Mouse (Mus musculus) midbrain, embryonic 11.5 days (tissue): ENCODE measurements at regions not wholly inside any gene's neighbourhood (a gene's known extent, or its start where the extent isn't known, plus 50 kb on each side); places are given as distances from the start of the nearest gene placed in this dataset.
"Not testable (repeated sequence)": the region's sequence is repeated elsewhere in the genome, so short reads cannot be mapped to it uniquely, and the experiment has no call there.

ENCODE experiments used
- ATAC-seq: fragments of 200-750 bp; cut with Nextera tagmentation; 2 replicates; pipeline ENCODE4 v1.8.0; 2017; ENCODE audit warnings: moderate TSS enrichment, moderate library complexity; ENCODE audit not compliant: low FRiP score
- DNase-seq: peaks from one replicate; pipeline ENCODE4 v3.0.0; 2015; ENCODE audit warnings: low spot score; ENCODE audit errors: missing footprints
- H3K27ac ChIP-seq: fragments of 300-500 bp; sonication (generic); 2 replicates; pipeline ENCODE4 v1.5.1; 2014; ENCODE audit warnings: low read depth, low read length
- H3K27me3 ChIP-seq: fragments of 300-500 bp; sonication (generic); 2 replicates; pipeline ENCODE4 v1.6.1; 2014; ENCODE audit warnings: mild to moderate bottlenecking, low read length, moderate library complexity, mixed read lengths; ENCODE audit not compliant: control insufficient read depth, insufficient read depth
- H3K36me3 ChIP-seq: fragments of 300-500 bp; sonication (generic); 2 replicates; pipeline ENCODE4 v1.6.1; 2014; ENCODE audit warnings: mild to moderate bottlenecking, low read length, moderate library complexity, mixed read lengths; ENCODE audit not compliant: control insufficient read depth, insufficient read depth
- H3K4me1 ChIP-seq: fragments of 300-500 bp; sonication (generic); 2 replicates; pipeline ENCODE4 v1.6.1; 2014; ENCODE audit warnings: low read length; ENCODE audit not compliant: control insufficient read depth, insufficient read depth
- H3K4me2 ChIP-seq: fragments of 300-500 bp; sonication (generic); 2 replicates; pipeline ENCODE4 v1.6.1; 2014; ENCODE audit warnings: mild to moderate bottlenecking, moderate library complexity
- H3K4me3 ChIP-seq: fragments of 300-500 bp; sonication (generic); 2 replicates; pipeline ENCODE4 v1.5.1; 2014; ENCODE audit warnings: low read depth, low read length
- H3K9ac ChIP-seq: fragments of 300-500 bp; sonication (generic); 2 replicates; pipeline ENCODE4 v1.6.1; 2014; ENCODE audit warnings: low read length
- H3K9me3 ChIP-seq: fragments of 300-500 bp; sonication (generic); 2 replicates; pipeline ENCODE4 v1.6.1; 2016; ENCODE audit warnings: low read length; ENCODE audit not compliant: control insufficient read depth
- WGBS: fragments of 180-500 bp; shearing (Covaris S2); extraction: QIAGEN DNeasy Blood & Tissue Kit; methylation state at CpG from one replicate; pipeline ENCODE4 v1.1.7; 2014; 5-methylcytosine and 5-hydroxymethylcytosine counted together

DNA sequence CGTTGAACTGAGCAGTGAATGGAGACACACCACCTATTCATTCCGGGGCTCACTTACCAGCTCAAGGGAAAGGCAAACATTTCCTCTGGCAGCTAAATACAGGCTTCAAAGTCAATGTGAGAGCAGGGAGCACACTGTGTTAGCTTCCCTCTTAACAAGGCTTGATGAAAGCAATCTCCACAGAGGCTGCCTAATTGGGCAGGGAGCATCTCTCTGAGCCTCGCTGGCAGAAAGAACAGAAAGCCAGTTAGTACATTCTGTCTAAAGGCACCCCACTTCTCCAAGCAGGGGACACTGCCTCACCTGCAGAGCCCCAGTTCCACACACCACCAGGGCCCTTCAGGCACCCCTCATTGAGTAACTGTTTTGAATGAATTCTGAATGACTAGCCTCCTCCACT is 488.8 kb upstream of the Jmjd1c start:
- Histone ChIP-seq H3K4me2 (no peak overlapping the region), H3K9ac (no peak overlapping the region), H3K4me1 (no peaks in the 10 kb centered on the region), H3K36me3 (no peaks in the 10 kb centered on the region), H3K27me3 (no peaks in the 10 kb centered on the region), H3K4me3 (no peak overlapping the region), H3K27ac (no peak overlapping the region), H3K9me3 (no peaks in the 10 kb centered on the region)
- DNase-seq (no peak), ATAC-seq (no peak)
- WGBS: 81% methylated on average over 3 of the region's 3 CpGs

DNA sequence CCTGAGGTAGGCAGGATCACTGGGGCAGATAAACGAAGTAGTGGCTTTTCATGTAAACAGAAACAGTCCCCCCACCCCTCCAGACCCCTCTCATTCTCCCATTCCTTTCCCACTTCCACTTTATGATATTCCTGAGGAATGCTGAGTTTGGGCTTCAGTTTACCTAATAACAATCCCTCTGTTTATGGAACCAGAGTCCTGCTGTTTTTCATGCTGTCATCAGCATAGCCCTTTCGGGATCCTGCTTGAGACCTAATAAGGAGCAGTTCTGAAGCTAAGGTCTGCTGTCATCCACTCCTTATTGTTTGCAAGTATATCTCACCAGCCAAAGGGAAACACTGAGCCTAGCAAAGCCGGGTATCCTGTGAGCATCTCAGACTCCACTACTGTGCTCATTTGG is 479.6 kb upstream of the Jmjd1c start:
- Histone ChIP-seq H3K9ac (no peak overlapping the region), H3K27me3 (no peaks in the 10 kb centered on the region), H3K27ac (no peak overlapping the region), H3K4me1 (no peaks in the 10 kb centered on the region), H3K4me3 (no peak overlapping the region), H3K4me2 (no peak overlapping the region), H3K9me3 (no peaks in the 10 kb centered on the region), H3K36me3 (no peaks in the 10 kb centered on the region)
- no peak for DNase-seq
- 80% methylated on average over 3 of the region's 3 CpGs for WGBS
- no peak for ATAC-seq

DNA sequence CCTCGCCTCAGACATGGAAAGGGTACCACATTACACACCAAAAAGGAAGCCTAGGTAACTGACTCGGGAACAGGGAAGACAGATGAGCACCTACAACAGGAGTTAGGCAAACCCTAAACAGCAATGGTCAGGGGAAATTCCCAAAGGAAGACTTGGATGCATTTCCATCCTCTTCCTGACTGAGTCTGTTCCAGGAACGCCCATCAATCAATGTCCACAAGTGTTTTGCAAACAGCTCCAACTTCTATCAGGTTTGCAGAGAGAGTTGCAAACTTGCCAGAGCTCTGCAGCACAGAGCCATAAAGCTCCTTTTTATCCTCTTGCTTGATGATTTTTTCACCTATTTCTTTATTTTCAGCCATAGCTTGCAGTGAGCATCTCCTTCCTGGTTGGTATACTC is 464.9 kb upstream of the Jmjd1c start:
- Histone ChIP-seq H3K4me2 (no peak overlapping the region), H3K36me3 (no peaks in the 10 kb centered on the region), H3K27ac (no peak overlapping the region), H3K4me1 (no peaks in the 10 kb centered on the region), H3K4me3 (no peak overlapping the region), H3K9ac (no peak overlapping the region), H3K9me3 (no peaks in the 10 kb centered on the region), H3K27me3 (no peaks in the 10 kb centered on the region)
- ATAC-seq (no peak), DNase-seq (no peak)
- 89% methylated on average over 3 of the region's 3 CpGs for WGBS

DNA sequence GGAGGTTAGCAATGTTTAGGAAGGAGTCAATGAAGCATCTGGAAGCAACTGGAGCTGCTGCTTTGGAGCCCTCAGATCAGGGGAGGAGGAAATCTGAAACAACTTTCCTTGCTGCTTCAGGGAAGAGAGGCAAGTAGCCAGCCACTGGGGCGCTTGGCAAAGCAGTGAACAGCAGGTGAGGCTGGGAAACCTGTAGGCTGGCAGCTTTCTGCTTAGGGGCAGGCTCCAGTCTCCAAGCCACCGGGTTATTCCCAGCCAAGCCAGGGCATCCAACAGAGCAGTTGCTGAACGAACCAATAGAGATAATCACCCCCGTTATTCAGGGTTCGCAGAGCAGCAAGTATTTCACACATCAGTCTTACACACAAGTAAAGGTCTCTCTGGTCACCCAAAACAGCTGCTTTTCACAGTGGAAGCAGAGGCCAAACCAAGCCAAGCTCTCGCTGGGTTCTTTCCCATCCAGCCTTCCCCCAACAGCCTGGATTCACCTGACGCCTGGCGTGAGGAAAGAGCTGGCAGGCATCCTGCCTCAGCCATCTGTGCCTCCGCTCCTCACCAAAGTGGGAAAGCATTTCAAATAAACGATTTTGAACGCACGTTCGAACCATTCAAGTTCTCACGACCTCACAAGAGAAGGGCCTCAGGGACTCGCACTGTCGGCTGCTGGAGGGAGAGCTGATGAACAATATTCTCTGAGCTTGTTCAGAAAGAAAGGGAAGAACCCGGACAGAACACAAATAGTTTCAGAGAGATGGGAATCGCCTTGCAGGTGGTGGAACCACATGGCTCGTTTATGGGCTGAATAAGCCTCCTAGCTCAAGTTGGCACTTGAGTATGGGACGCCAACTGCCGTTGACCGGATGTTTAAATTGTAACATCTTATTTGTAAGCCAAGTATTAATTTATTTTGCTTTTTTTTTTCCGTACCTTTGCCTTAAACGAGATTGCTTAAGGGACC is 454.8 kb upstream of the Jmjd1c start:
- Histone ChIP-seq H3K4me1 (no peaks in the 10 kb centered on the region), H3K9me3 (no peaks in the 10 kb centered on the region), H3K27me3 (no peaks in the 10 kb centered on the region), H3K27ac (no peak overlapping the region), H3K4me3 (no peak overlapping the region), H3K9ac (no peak overlapping the region), H3K4me2 (no peak overlapping the region), H3K36me3 (no peaks in the 10 kb centered on the region)
- DNase-seq: no peak
- no peak for ATAC-seq
- 67% methylated on average over 24 of the region's 24 CpGs for WGBS

DNA sequence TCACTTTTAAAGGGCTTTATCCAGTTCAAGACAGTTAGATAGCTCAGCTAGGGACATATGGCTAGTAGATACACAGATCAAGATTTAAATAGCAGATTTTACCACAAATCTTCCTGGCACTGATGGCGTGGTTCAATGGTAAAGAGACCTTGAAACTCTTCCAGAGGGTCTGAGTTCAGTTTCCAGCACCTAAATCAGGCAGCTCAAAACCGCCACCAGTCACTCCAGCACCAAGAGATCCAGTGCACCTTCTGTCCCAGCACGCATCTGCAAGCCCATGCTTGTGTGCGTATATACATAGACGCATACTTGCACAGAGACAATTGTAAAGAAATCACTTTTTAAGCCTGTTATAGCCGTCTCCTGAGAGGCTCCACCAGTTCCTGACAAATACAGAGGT is 454.0 kb upstream of the Jmjd1c start:
- H3K36me3 ChIP-seq: no peaks in the 10 kb centered on the region
- 92% methylated on average over 6 of the region's 6 CpGs for WGBS
- DNase-seq: no peak

DNA sequence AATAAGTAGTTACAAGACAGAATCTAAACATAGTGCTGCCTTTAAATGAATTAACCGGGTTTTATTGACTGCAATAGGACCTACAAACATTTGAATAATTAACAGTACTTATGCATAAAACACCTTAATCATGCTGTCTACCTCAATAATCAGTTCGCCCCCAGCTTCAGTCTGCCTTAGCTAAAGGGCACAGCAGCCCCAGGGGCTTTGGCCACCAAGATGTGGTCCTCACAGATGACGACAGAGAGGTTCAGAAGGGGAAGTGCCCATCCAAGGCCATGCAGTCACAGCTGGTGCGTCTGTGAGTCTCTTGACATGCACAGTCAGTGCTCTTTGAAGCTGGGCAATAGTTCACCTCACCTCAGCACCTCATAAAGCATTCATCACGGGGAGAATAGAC is 452.8 kb upstream of the Jmjd1c start:
- Histone ChIP-seq H3K27ac (no peak overlapping the region), H3K9ac (no peak overlapping the region), H3K36me3 (no peaks in the 10 kb centered on the region), H3K27me3 (no peaks in the 10 kb centered on the region), H3K4me2 (no peak overlapping the region), H3K4me3 (no peak overlapping the region), H3K9me3 (no peaks in the 10 kb centered on the region), H3K4me1 (no peaks in the 10 kb centered on the region)
- ATAC-seq: no peak; the same call in 1 of the 2 replicates
- 76% methylated on average over 5 of the region's 5 CpGs for WGBS
- no peak for DNase-seq

More for the DNA sequence above, 454.0 kb upstream of the Jmjd1c start:
- Histone ChIP-seq H3K4me3 (no peak overlapping the region), H3K9me3 (no peaks in the 10 kb centered on the region), H3K4me2 (no peak overlapping the region), H3K9ac (no peak overlapping the region), H3K27me3 (no peaks in the 10 kb centered on the region), H3K27ac (no peak overlapping the region), H3K4me1 (no peaks in the 10 kb centered on the region)
- ATAC-seq: no peak

GRCm38 (mm10) chr10:66657520-66657919 is 438.4 kb upstream of the Jmjd1c start:
- 92% methylated on average over 5 of the region's 5 CpGs for WGBS
- Histone ChIP-seq H3K4me3 (no peak overlapping the region), H3K4me2 (no peak overlapping the region), H3K9ac (no peak overlapping the region), H3K27me3 (no peaks in the 10 kb centered on the region), H3K27ac (no peak overlapping the region), H3K9me3 (no peaks in the 10 kb centered on the region), H3K4me1 (no peaks in the 10 kb centered on the region), H3K36me3 (no peaks in the 10 kb centered on the region)
- DNase-seq (no peak), ATAC-seq (no peak)

DNA sequence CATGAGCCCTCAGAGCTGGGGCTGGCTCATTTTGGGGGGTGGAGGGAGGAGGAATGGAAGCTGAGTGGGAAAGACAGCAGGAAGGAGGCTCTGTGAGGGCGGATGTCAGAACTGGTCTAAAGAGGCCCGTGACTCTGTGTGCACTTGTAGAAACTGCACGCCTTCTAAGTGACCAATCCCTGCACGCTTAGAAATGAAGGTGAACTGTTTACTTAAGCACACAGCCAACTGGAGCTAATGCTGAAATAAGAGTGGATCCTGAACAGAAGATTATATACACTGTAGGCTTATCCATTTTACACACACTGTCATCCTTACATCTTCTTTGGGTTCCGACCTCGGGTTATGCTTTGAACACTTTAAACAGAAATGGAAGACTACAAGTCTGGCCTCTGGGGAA is 412.8 kb upstream of the Jmjd1c start:
- DNase-seq: no peak
- no peaks in the 10 kb centered on the region for H3K27me3 ChIP-seq
- 80% methylated on average over 6 of the region's 6 CpGs for WGBS

GRCm38 (mm10) chr10:66689196-66689595 is 406.7 kb upstream of the Jmjd1c start:
- ATAC-seq, H3K4me3 ChIP-seq, H3K27me3 ChIP-seq, DNase-seq, H3K4me1 ChIP-seq, H3K4me2 ChIP-seq, H3K9ac ChIP-seq, H3K9me3 ChIP-seq, H3K36me3 ChIP-seq, H3K27ac ChIP-seq: not testable (repeated sequence)
- 80% methylated on average over 2 of the region's 2 CpGs for WGBS

More for the DNA sequence above, 412.8 kb upstream of the Jmjd1c start:
- ATAC-seq: no peak
- H3K4me2 ChIP-seq: no peak overlapping the region
- H3K27ac ChIP-seq: no peak overlapping the region
- H3K4me3 ChIP-seq: no peak overlapping the region
- no peaks in the 10 kb centered on the region for H3K4me1 ChIP-seq
- H3K36me3 ChIP-seq: no peaks in the 10 kb centered on the region
- H3K9me3 ChIP-seq: 0 out of 2 replicates have a peak, but pooled peaks cover under 1% of the 10 kb centered on the region
- no peak overlapping the region for H3K9ac ChIP-seq
